Mouse (Mus musculus) granulocyte monocyte progenitor cell, adult 5-6 weeks (primary cell): Measurements from ENCODE around the gene Ctsz. TPM values are rescaled to one million over a fixed set of nuclear protein-coding genes. Genes with fewer than 3 reads are reported as not detected.

Experiments used
- ATAC-seq: replicated peaks from 2 replicates; pipeline ENCODE4 v1.8.0; 2016; ENCODE audit warnings: mild to moderate bottlenecking, moderate TSS enrichment, inconsistent platforms; ENCODE audit not compliant: poor library complexity, severe bottlenecking
- total RNA-seq, 2 experiments: library from RNA; stranded (forward) in 1 of 2; stranded (reverse) in 1 of 2; fragments of 200-712, 200-1000 nt in 1 of 2; fragments of >200 nt in 1 of 2; fragmentation: Nextera tagmentation in 1 of 2; gene quantifications; 2 replicates each; pipeline ENCODE4 v1.2.3; 2014 to 2017

Gene Ctsz
- total RNA-seq (2014; fragmentation: Nextera tagmentation) = 201 and 252 TPM in 2 replicates
- total RNA-seq (2017) = 362 and 363 TPM in 2 replicates

DNA sequence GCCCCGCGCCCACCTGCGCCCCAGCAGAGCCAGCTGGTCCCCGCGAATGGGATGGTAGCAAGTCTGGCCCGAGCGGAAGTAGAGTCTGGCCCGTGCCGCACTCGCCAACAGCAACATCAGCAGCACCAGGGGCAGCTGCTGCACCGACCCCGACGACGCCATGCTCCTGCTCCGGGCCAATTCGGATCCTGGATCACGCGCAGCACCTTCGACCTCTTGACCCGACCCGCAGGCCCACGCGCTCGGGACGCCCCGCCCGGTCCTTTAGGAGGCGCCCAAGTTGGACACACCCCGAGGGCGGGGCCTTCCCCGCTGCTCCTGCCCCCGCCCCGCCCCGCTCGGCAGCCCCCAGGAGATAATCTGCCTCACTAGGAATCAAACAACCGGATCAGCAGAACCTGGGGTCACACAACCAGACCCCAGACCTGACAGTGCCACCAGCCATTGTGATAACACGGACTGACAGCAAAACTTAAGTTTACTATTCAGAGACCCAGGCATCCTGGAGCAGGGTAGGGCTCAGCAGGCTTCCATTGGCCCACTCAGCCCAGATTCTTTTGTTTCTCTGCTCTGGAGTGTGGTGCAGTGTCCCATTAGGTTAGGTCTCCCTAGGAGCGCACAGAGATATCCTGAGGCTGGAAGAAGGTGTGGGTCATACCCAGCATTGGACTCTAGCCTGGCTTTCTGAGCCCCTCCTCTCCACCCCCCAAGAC, at the start of gene Ctsz:
Gene Ctsz (minus strand): TSS at position 303 of the 713 bp plus-strand sequence.
- ATAC-seq = peak; percentile 22

DNA sequence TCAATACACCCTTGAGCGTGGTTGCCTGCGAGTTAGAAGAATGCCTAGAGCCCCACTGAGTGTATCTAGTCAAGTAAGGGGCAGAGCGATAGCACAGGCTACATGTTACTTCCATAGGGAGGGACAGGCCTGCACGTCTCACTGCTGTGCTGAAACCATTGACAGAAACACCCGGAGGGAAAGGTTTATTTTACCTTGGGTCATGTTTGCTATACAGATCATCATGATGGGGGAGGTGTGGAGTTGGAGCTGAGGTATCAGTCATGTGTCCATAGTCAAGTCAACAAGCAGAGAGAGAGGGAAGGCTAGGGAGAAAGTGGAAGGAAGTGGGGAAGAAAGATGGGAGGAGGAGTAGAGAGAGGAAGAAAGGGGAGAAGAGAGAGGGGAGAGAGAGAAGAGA, 48.2 kb upstream of the Ctsz start:
- ATAC-seq = no peak

DNA sequence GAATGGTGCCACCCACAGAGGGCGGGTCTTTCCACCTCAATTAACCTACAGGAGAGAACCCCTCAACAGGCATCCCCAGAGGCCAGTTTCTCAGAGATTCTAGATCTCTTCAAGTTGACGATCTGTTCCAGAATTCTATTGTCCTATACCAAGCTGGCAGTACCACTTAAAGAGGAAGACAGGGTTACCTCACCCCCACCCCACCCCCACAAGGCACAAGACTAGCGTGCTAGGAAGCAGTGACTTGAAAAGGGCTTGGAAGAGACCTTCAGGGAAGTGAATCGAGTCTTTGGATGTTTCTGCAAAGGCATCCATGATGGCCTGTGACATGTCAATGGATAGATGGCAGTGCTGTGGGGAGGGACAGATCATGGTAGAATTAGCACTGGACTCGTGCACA, 39.9 kb upstream of the Ctsz start:
- peak; percentile 73 for ATAC-seq

DNA sequence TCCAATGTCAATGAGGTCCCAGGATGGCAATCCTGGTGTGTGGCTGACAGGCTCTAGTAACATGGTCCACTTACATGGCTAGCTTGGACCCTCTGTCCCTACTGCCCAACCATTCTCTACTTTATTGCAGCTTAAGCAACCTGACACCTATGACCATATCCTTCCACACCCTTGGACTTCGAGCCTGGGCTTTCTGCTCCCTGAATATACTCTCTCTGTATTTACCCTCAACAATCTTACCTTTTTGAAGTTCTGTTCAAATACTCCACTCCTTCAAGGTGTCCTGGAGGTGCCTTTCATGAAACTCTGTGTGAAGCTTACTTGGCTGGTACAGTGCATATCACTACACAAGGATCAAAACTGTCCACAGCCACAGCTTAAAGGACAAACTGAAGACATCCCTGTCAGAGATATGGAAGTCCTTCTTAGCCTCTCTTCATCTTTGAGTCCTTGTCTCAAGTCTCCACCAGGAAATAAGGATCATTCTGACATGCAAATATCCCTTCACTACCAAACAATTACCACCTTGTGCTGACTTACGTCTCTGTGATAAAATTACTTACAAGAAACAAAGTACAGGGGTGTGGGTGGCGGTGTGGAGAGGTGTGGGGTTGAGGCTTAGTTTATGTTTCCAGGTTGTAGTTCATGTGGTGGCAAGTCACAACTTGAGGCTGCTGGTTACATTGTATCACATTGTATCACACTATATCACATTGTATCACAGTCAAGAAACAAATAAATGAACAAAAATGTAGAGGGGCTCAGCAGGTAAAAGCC, 38.9 kb upstream of the Ctsz start:
- ATAC-seq = no peak

DNA sequence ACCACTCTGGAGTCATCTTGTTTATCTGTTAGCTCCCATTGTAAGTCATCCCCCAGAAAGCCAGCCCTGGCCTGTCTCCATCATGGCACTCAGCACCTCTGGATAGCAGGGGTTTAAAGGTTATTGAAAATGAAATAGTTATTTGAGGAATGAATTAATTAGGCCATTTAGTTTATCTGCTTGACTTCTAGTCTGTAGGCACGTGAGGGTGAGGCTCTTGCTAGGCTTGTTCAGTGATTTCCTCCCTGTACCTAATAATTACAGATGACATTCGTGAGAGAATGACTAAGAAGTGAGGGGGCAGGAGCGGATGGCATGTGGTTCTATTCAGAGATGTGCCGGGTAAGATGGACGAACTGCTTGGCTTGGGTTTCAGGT, 34.7 kb upstream of the Ctsz start:
- ATAC-seq = no peak

DNA sequence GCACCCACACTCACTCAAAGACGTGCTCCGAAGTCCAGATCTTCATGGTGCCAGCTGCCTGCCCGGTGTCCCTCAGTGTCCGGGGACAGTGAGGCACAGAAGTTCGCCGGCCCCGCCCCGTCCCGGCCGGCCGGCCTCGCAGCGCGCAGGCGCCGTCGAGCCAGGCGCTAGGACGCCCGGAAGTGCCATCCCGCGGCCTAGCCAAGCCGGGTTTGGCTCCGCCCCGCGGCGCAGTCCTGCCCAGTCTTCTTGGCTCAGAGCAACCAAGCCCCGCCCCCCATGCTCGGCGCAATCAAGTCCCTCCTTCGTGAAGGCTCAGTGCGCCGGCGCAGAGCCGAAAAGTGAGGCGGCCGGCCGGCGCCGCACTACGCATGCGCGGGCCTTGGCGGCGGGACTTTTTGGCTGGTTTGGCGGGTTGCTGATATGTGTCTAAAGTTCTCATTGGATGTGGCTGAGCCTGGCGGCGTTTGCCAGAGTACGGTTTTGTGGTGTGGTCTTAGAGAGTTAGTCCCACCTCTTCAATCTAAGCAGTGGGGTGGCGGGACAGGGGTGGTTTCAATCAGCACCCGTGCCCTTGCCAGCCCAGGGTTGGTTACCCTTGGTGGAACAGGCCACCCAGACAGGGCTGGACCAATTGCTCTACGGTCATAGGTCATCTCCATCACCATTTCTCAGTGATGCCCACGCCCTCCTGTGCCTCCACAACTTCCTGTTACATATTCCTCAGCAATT, 34.1 kb upstream of the Ctsz start, which contains the start of gene Prelid3b:
Gene Prelid3b (minus strand): TSS at position 264 of the 732 bp plus-strand sequence.
- peak; percentile 86 for ATAC-seq

DNA sequence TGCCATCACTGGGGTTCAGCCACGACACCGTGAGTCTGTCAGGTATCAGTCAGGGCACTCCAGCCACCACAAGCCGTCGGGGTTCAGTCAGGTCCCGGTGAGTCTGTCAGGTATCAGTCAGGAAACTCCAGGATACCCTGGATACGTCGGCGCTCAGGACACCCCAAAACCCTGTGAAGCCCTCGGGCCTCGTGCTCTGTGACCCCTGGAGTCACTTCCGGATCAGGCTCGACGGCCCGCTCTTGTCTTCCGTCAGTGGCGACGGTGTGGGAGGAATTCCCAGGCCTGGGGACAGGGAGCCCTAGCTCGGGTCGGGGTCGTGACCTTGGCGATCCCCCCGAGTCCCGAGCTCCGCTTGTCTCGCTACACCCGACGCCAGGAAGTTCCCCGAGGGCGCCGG, 33.6 kb upstream of the Ctsz start:
- peak; percentile 34 for ATAC-seq

DNA sequence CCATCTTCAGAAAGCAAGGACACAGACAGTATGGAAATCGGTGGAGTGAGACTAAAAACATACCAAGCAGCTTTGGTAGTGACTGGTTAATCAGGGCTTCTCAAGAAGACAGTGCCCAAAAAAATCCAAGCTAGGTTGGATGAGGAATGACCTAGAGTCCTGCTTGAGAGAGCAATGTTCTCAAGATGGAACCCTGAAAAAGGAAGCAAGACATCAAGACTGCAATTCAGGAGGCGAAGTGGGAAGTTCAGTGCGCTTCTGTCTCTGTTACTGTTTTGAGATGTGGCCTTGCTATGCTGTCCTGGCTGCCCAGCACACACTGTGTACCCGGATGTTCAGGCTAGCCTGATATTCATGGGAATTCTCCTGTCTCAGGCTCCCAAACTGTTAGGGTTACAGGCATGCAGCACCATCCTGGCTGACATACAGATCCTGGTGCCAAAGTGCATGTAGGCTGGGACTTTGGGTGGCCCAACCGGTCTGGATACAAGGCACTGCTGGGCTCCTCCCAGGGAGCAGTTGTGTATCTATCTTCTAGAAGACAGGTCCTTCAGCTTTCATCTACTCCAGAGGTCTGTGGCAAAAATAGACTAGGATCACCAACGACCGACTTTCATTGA, 32.1 kb upstream of the Ctsz start:
- no peak for ATAC-seq

DNA sequence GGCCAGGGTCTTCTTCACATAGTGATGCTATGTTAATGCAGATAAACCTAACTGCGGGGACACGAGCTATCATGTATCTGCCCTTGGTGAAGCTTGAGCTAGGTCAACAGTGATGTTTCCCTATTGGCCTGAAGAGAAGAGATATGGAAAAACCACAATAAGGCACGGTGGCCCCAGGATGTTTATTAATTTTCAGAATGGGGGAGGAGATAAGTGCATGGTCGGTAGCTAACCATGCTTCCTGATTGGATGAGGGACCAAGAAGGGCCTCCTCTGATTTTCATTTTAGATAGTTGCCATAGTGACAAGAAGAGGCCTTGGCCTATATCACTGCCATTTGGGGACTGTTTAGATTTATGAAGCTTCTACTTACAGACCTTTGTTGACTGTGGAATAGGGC, 31.5 kb upstream of the Ctsz start:
- ATAC-seq = no peak

DNA sequence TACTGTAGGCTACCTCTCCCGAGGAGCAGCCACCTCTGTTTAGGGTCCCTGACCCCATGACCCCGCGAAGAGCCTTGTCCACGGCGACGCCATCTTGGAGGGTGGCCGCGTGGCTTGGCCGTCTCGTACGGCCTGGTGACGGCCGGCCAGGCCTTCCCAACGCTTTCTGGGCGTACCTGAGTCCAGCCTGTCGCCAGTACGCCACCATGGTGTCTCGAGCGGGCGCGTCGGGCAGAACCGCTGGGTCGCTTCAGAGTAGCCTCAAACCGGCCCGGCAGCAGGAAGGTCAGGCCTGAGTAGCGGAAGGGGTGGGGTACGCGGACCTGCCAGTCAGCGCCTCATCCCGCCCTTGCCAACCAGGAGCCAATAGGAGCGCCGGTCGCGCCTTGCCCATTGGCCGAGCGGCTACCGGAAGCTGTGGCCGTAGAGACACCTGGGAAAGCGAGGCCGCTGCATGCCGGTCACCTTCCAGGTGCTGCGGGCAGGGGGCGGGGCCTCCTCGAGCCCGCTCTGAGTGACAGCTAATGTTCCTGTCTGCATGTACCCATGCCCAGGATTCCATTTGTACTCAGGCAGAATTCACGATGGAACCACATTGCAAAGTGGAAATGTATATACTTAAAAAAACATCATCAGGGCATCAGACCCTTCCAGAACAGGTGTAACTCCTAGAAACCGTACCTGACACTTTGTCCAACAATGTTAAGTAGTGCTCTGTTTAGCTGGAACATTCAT, 25.1 kb upstream of the Ctsz start, which contains the start of gene Atp5e:
Gene Atp5e (minus strand): TSS at position 317 of the 735 bp plus-strand sequence.
- ATAC-seq = peak; percentile 98

DNA sequence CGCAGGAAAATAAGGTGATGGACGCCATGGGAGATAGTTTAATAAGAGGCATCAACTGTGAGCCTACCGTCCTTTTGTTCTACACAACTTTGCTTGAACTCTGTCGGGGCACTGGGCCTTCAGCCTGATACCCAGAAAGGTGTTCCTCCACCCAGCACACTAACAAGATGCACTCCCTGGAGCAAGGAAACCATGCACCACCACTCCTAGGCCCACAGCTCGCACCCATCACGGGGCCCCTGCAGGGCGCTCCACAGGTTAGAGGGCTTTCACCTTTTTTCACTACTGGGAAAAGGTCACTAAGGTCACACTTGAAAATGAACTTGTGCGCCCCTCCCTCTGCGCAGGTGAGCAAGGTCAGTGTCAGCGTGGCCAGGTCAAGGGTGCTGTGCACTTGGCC, 24.5 kb upstream of the Ctsz start:
- ATAC-seq = peak; percentile 15

DNA sequence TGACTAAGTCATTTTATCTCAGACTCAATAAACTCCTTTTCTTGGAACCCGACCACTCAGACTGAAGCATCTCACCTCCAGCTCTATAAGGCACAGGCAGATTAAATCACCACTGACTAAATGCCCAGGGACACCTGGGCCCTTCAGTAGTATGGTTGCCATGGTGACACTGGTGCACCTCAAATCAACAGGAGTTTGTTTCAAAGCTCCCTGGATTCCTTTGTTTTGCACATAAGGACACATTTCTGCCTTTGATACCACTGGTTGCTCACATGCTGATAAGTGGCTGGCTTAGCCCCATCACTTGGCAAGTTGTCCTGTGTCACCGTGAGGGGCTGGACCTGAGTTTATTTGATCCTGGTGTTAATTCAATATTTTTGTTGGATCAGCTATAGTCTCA, 20.5 kb upstream of the Ctsz start:
- no peak for ATAC-seq

DNA sequence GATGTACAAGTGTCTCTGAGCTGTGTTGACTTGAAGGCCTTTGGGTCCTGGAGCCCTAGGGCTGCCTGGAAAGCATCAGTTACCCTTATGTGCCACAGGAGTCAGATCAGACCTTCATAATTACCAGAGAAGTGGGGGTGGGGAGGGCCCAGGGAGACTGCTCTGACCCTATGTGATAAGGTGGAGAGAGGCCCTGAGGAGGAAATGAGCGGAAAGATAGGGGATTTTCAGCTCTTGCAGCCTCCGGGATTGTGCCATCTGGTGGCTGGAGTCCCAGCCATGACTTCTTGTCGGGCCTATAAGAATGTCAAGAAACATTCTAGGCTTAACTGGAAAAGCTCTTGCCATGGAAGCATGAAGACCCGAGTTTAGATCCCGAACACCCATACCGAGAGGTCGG, 14.8 kb upstream of the Ctsz start:
- ATAC-seq = peak; percentile 78

DNA sequence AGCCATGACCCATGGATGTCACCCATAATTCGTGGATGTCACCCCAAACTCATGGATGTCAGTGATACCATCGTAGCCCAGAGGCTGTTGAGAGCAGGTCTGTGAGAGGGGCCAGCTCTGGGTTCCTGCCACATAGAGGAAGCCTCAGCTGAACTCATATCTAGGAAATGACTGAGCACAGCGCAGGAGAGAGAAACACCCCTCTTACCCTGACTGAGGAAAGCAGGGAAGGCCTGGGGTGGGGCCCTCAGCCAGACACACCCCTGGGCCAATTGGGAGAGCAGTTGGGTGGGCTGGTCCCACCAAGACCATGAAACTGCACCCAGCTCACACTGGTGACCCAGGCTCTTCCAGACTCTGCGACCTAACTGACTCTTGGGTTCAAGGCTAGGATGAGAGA, 11.5 kb upstream of the Ctsz start, which contains the start of gene Tubb1:
Gene Tubb1 (plus strand): TSS at position 343 of the 400 bp plus-strand sequence.
- ATAC-seq = peak; percentile 48

DNA sequence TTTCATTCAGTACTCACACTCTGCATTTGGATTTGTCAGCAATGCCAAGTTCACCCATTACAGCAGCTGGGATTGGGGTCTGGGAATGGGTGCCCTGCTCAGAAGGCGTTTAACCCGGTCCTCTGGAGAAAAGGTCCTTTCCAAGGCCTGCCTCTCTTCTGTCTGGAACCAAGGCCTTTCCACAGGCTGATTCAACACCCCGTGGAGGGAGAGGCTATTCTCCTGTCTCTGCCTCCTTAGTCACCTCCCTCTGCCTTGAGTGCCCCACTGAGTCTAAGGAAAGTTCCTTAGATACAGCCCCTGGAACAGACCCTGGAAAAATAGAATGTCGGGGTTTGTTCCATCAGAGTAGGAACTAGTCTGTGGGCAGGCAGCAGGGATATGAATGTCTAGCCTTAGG, 9.6 kb upstream of the Ctsz start:
- no peak for ATAC-seq

DNA sequence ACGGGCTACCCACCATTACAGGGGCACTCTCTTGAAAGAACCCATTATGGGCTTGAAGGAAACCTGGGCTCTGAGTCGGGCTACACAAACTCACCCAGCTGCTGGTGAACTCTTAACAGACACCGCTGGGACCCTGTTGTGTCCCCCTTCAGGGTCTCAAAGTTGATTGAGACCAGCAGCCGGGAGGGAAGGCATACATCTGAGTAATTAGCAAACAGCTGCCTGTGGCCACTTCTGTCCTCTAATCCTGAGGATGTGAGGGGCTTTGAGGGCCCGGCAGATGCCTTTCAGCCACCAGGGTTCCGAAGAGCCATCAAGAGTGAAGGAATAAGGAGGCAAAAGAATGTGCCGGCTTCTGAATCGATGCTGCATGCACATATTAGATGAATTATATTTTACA, 8.1 kb upstream of the Ctsz start:
- ATAC-seq = no peak

DNA sequence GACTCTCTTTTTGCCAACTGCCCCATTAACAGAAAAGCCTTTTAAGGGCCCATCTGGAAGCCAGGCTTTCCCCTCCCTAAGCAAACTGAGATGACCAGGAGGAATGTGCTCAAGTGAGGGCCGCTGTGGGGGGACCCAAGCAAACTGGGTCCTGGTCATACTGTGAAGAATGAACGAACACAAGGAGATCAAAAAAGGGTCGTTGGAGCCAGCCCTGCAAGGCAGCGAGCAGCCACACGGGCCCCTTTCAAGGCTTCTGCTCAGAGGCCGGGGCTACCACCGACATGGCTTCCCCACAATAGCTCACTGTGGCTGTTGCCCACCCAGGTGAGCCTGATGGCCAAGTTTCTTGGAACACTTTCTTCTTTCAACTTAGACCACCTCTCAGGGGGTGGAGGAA, 7.7 kb upstream of the Ctsz start:
- no peak for ATAC-seq

DNA sequence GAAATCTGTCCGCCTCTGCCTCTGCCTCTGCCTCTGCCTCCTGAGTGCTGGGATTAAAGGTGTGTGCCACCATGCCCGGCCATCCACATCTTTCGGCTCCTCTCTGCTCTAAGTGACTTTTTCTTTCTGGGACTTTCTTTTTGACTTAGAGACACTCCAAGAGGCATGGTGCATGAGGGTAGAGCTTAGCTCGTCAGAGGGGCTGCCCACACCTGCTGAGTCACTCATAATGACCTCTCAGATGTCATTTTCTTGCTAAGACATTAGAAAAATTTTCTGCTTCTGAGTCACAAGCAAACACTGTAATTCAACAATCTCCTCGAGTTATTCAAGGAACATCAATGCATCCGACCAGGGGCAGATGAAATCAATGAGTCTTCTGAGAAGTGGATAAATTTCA, 6.2 kb upstream of the Ctsz start:
- ATAC-seq = no peak

DNA sequence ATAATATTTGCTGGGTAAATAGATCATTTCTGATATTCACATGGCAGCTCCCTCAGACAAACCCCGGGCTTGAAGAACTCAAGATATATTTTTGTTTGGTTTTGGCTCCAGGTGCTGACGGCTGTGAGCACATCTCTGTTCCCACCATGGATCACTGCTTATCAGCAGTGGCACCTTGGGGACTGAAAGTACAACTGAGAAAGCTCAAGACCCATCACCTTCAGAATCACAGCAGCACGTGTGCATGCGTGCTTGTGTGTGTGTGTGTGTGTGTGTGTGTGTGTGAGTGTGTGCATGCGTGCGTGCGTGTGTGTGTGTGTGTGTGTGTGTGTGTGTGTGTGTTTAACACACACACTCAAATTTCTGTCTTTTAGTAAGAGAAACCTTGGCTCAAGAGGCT, 5.5 kb upstream of the Ctsz start:
- no peak for ATAC-seq

DNA sequence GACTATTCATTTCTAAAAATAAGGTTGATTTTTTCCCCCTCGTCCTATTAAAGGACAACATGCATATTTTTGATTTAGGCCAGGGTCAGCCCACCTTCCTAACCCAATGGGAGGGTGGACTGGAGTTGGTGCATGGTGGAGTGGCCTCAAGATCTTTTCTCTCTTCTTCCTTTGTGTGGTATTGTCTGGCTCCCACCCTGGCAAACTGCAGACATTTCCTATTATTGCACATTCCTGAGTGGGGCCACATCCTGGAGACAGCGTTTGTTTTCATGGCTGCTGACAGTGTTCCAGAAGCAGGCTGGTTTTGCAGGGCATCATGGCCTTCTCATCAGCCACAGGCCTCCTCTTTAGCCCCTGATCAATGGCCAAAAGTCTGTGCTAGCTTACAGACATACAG, 4.2 kb upstream of the Ctsz start:
- no peak for ATAC-seq
